Mouse (Mus musculus) heart, embryonic 14.5 days (tissue): ENCODE results near the gene Asf1b. TPM values are rescaled to one million over a fixed set of nuclear protein-coding genes. Genes with fewer than 3 reads are reported as not detected.
A peak's percentile ranks its signal among the peaks of the same experiment; 100 is the strongest.

Source experiments
- ATAC-seq: fragments of 200-750 bp; cut with Nextera tagmentation; 2 replicates; pipeline ENCODE4 v1.8.0; 2017; ENCODE audit warnings: low read depth, moderate TSS enrichment; ENCODE audit not compliant: insufficient number of reproducible peaks, insufficient read depth, low FRiP score
- H3K27ac ChIP-seq, 2 experiments: fragments of 200-500 bp in 1 of 2; fragments of 300-500 bp in 1 of 2; sonication (generic) in 1 of 2; replicated peaks in 1 of 2; 2 replicates each; pipeline ENCODE4 v1.5.1; 2012 to 2014; ENCODE audit warnings: low read depth in 2 of 2, low read length in 2 of 2, control low read depth in 1 of 2, mild to moderate bottlenecking in 1 of 2, mixed read lengths in 1 of 2; ENCODE audit not compliant: control insufficient read depth in 1 of 2, insufficient read depth in 1 of 2
- H3K27me3 ChIP-seq: fragments of 300-500 bp; sonication (generic); 2 replicates; pipeline ENCODE4 v1.6.1; 2014; ENCODE audit warnings: mild to moderate bottlenecking, low read length, control low read depth; ENCODE audit not compliant: control insufficient read depth, insufficient read depth
- H3K36me3 ChIP-seq: fragments of 300-500 bp; sonication (generic); 2 replicates; pipeline ENCODE4 v1.6.1; 2014; ENCODE audit warnings: mild to moderate bottlenecking, control low read depth, low read length, mixed read lengths; ENCODE audit not compliant: control insufficient read depth, insufficient read depth
- H3K4me1 ChIP-seq, 2 experiments: fragments of 200-500 bp in 1 of 2; fragments of 300-500 bp in 1 of 2; sonication (generic) in 1 of 2; 2 replicates each; pipeline ENCODE4 v1.6.1; 2012 to 2014; ENCODE audit warnings: low read length in 2 of 2, control low read depth in 1 of 2, mixed read lengths in 1 of 2; ENCODE audit not compliant: control insufficient read depth in 2 of 2, insufficient read depth in 2 of 2
- H3K4me2 ChIP-seq: fragments of 300-500 bp; sonication (generic); 2 replicates; pipeline ENCODE4 v1.6.1; 2014; ENCODE audit warnings: mild to moderate bottlenecking, low read length
- H3K4me3 ChIP-seq, 2 experiments: fragments of 200-500 bp in 1 of 2; fragments of 300-500 bp in 1 of 2; sonication (generic) in 1 of 2; 2 replicates each; pipeline ENCODE4 v1.5.1; 2012 to 2014; ENCODE audit warnings: low read length in 2 of 2, mild to moderate bottlenecking in 2 of 2, control low read depth in 1 of 2, low read depth in 1 of 2, moderate library complexity in 1 of 2; ENCODE audit not compliant: control insufficient read depth in 1 of 2, insufficient read depth in 1 of 2
- H3K9ac ChIP-seq: fragments of 300-500 bp; sonication (generic); 2 replicates; pipeline ENCODE4 v1.6.1; 2014; ENCODE audit warnings: mild to moderate bottlenecking, low read length
- H3K9me3 ChIP-seq: fragments of 300-500 bp; sonication (generic); 2 replicates; pipeline ENCODE4 v1.6.1; 2016; ENCODE audit warnings: low read length, control low read depth; ENCODE audit not compliant: control insufficient read depth
- WGBS: fragments of 180-500 bp; shearing (Covaris S2); extraction: QIAGEN DNeasy Blood & Tissue Kit; methylation state at CpG from one replicate; pipeline ENCODE4 v1.1.7; 2014; 5-methylcytosine and 5-hydroxymethylcytosine counted together
- microRNA counts: library from miRNA; unstranded; fragments of <30 nt; microRNA quantifications from one replicate; lab custom pipeline; 2016
- microRNA-seq: library from miRNA; unstranded; fragments of <30 nt; microRNA quantifications from one replicate; pipeline ENCODE4, GENCODE M21; 2016
- polyA plus RNA-seq: library from polyadenylated mRNA; unstranded; fragments of >200 nt; fragmentation: Nextera tagmentation; extraction: Ambion mirVana; gene quantifications from 2 replicates; pipeline ENCODE4 v1.2.1, GENCODE M21; 2014

Asf1b gene
- polyA plus RNA-seq, 1 experiment from 2014 or later = 57.2 TPM

- Histone ChIP-seq H3K36me3 (no peaks in the 10 kb centered on the region), H3K4me3 (peak within 1 kb of the TSS; percentile 47 to 52), H3K9ac (peak within 1 kb of the TSS; percentile 60), H3K27me3 (peaks cover 35% of the 10 kb centered on the region), H3K4me1 (peaks cover 2 to 22% of the 10 kb centered on the region in 2 experiments; a peak in 3 of 4 replicates), H3K27ac (no peak within 1 kb of the TSS), H3K4me2 (peak within 1 kb of the TSS; percentile 99), H3K9me3 (peaks cover 5% of the 10 kb centered on the region; the same call in 1 of the 2 replicates)
- no peak for ATAC-seq
- under 1% methylated on average over 45 of the region's 45 CpGs for WGBS
Observed at GRCm38 (mm10) chr8:84011705-84012498, 56.6 kb downstream of the Asf1b start, which contains the start of gene 2210011C24Rik. TSS of gene 2210011C24Rik (minus strand) at chr8:84012171.

GRCm38 (mm10) chr8:84012499-84013165 is 57.3 kb downstream of the Asf1b start:
- Histone ChIP-seq H3K4me2 (peak overlapping the region; percentile 99), H3K36me3 (no peaks in the 10 kb centered on the region), H3K27me3 (peaks cover 35% of the 10 kb centered on the region), H3K9me3 (peaks cover 5% of the 10 kb centered on the region; the same call in 1 of the 2 replicates), H3K27ac (no peak overlapping the region), H3K4me3 (peak overlapping the region; percentile 47 to 52), H3K4me1 (peaks cover 2 to 22% of the 10 kb centered on the region in 2 experiments; a peak in 3 of 4 replicates), H3K9ac (peak overlapping the region; percentile 60)
- WGBS = 16% methylated on average over 35 of the region's 35 CpGs
- peak; percentile 18; the same call in 1 of the 2 replicates for ATAC-seq

GRCm38 (mm10) chr8:84015833-84016232 is 60.5 kb downstream of the Asf1b start:
- WGBS = 93% methylated on average over 5 of the region's 5 CpGs
- Histone ChIP-seq H3K9ac (no peak overlapping the region), H3K4me3 (no peak overlapping the region), H3K27me3 (peaks cover 34% of the 10 kb centered on the region), H3K27ac (no peak overlapping the region), H3K4me2 (no peak overlapping the region), H3K36me3 (no peaks in the 10 kb centered on the region), H3K4me1 (peaks cover 2 to 18% of the 10 kb centered on the region in 2 experiments; a peak in 3 of 4 replicates), H3K9me3 (peaks cover 5% of the 10 kb centered on the region; the same call in 1 of the 2 replicates)
- no peak for ATAC-seq

- H3K9me3 ChIP-seq = peaks cover 5% of the 10 kb centered on the region; the same call in 1 of the 2 replicates
- 80% methylated on average over 9 of the region's 9 CpGs for WGBS
- H3K4me1 ChIP-seq = peaks cover 20 to 33% of the 10 kb centered on the region in 2 experiments
- H3K27me3 ChIP-seq = peaks cover 22% of the 10 kb centered on the region
- H3K9ac ChIP-seq = no peak overlapping the region
- no peak overlapping the region for H3K27ac ChIP-seq
- no peak overlapping the region for H3K4me2 ChIP-seq
- no peaks in the 10 kb centered on the region for H3K36me3 ChIP-seq
- ATAC-seq = no peak
- no peak overlapping the region for H3K4me3 ChIP-seq
Observed at GRCm38 (mm10) chr8:84019738-84020137, 64.4 kb downstream of the Asf1b start.

MicroRNA genes within 50 kb of the gene (microRNA counts, 519-probe panel; counts per million panel counts)
- 322 counts per million, percentile 70 among the panel's probes with 10 or more counts for microRNA mmu-miR-1199 (lab: Ali Mortazavi, UCI)

Small RNAs within 50 kb of the gene (microRNA-seq; reads per million reads assigned to microRNA genes)
- gene Gm44330 (not detected), gene Gm44450 (not detected), gene Mir1199 (0.84 reads per million), gene Mir8111 (3.1 reads per million, percentile 5 among the genes with 10 or more reads in this experiment)

Other genes starting within 250 kb of the Asf1b start
- gene Ddx39, start 240.3 kb upstream of the Asf1b start, polyA plus RNA-seq = 114 and 119 TPM in 2 replicates
- gene Adgre5, start 214.2 kb upstream of the Asf1b start, polyA plus RNA-seq = 35.6 and 35.9 TPM in 2 replicates
- 10.4 and 13.0 TPM in 2 replicates for gene Adgrl1, start 55.4 kb upstream of the Asf1b start, polyA plus RNA-seq
- 0.51 and 0.66 TPM in 2 replicates for gene Gm10644, start 302 bp upstream of the Asf1b start, polyA plus RNA-seq
- gene Prkaca, start 17.5 kb downstream of the Asf1b start, polyA plus RNA-seq = 160 and 211 TPM in 2 replicates
- 7.3 and 8.5 TPM in 2 replicates for gene Samd1, start 42.2 kb downstream of the Asf1b start, polyA plus RNA-seq
- gene 1700067K01Rik, start 46.0 kb downstream of the Asf1b start, polyA plus RNA-seq = 0.69 and 0.80 TPM in 2 replicates
- gene 2210011C24Rik, start 56.7 kb downstream of the Asf1b start, polyA plus RNA-seq = 0.16 and 0.20 TPM in 2 replicates
- gene Palm3, start 66.0 kb downstream of the Asf1b start, polyA plus RNA-seq = 0.13 and 1.2 TPM in 2 replicates
- gene Il27ra, start 87.1 kb downstream of the Asf1b start, polyA plus RNA-seq = 6.1 and 6.3 TPM in 2 replicates
- gene Rln3, start 89.5 kb downstream of the Asf1b start, polyA plus RNA-seq = not detected in 2 replicates
- gene Gm10643, start 109.6 kb downstream of the Asf1b start, polyA plus RNA-seq = 1.1 and 1.6 TPM in 2 replicates
- 6.1 and 6.3 TPM in 2 replicates for gene Rfx1, start 111.3 kb downstream of the Asf1b start, polyA plus RNA-seq
- gene Dcaf15, start 149.3 kb downstream of the Asf1b start, polyA plus RNA-seq = 6.3 and 6.4 TPM in 2 replicates
- 0.08 and 0.16 TPM in 2 replicates for gene Podnl1, start 170.5 kb downstream of the Asf1b start, polyA plus RNA-seq
- gene Cc2d1a, start 192.4 kb downstream of the Asf1b start, polyA plus RNA-seq = 9.3 and 11.8 TPM in 2 replicates
- 0.43 and 0.63 TPM in 2 replicates for gene 4930432K21Rik, start 192.5 kb downstream of the Asf1b start, polyA plus RNA-seq
- 2.4 and 3.8 TPM in 2 replicates for gene Nanos3, start 229.7 kb downstream of the Asf1b start, polyA plus RNA-seq